Mouse (Mus musculus) liver, embryonic 14.5 days (tissue): ENCODE measurements at regions not wholly inside any gene's neighbourhood (a gene's known extent, or its start where the extent isn't known, plus 50 kb on each side); places are given as distances from the start of the nearest gene placed in this dataset.

Experiments used
- ATAC-seq: fragments of 200-750 bp; cut with Nextera tagmentation; 2 replicates; pipeline ENCODE4 v1.8.0; 2017; ENCODE audit warnings: moderate number of reproducible peaks, mild to moderate bottlenecking, moderate library complexity; ENCODE audit not compliant: insufficient read depth
- DNase-seq, 3 experiments: peaks; one replicate each; pipeline ENCODE4 v3.0.0-alpha.2; 2012 to 2013; ENCODE audit warnings: low read depth in 3 of 3, low spot score in 3 of 3
- H3K27ac ChIP-seq: fragments of 300-500 bp; sonication (generic); 2 replicates; pipeline ENCODE4 v1.5.1; 2014; ENCODE audit warnings: moderate library complexity, mild to moderate bottlenecking, control low read depth, inconsistent platforms
- H3K27me3 ChIP-seq: fragments of 300-500 bp; sonication (generic); 2 replicates; pipeline ENCODE4 v1.6.1; 2014; ENCODE audit warnings: mild to moderate bottlenecking, low read length, moderate library complexity; ENCODE audit not compliant: control insufficient read depth, insufficient read depth
- H3K36me3 ChIP-seq: fragments of 300-500 bp; sonication (generic); replicated peaks from 2 replicates; pipeline ENCODE4 v1.6.1; 2014; ENCODE audit warnings: low read depth; ENCODE audit not compliant: control insufficient read depth, insufficient read depth
- H3K4me1 ChIP-seq, 2 experiments: fragments of 200-500 bp in 1 of 2; fragments of 300-500 bp in 1 of 2; sonication (generic) in 1 of 2; replicated peaks; 2 replicates each; pipeline ENCODE4 v1.6.1; 2012 to 2014; ENCODE audit warnings: antibody characterized with exemption in 1 of 2, inconsistent platforms in 1 of 2, low read length in 1 of 2; ENCODE audit not compliant: control insufficient read depth in 2 of 2, insufficient read depth in 2 of 2
- H3K4me2 ChIP-seq: fragments of 300-500 bp; sonication (generic); 2 replicates; pipeline ENCODE4 v1.6.1; 2014; ENCODE audit warnings: low read depth, mild to moderate bottlenecking, control low read depth, moderate library complexity
- H3K4me3 ChIP-seq, 2 experiments: fragments of 200-500 bp in 1 of 2; fragments of 300-500 bp in 1 of 2; sonication (generic) in 1 of 2; 2 replicates each; pipeline ENCODE4 v1.5.1; 2012 to 2014; ENCODE audit warnings: low read depth in 2 of 2, low read length in 2 of 2, mild to moderate bottlenecking in 2 of 2, control low read depth in 1 of 2, inconsistent platforms in 1 of 2, moderate library complexity in 1 of 2; ENCODE audit not compliant: insufficient read depth in 1 of 2
- H3K9ac ChIP-seq: fragments of 300-500 bp; sonication (generic); replicated peaks from 2 replicates; pipeline ENCODE4 v1.6.1; 2014; ENCODE audit warnings: mild to moderate bottlenecking, control low read depth, moderate library complexity
- H3K9me3 ChIP-seq: fragments of 300-500 bp; sonication (generic); 2 replicates; pipeline ENCODE4 v1.6.1; 2016; ENCODE audit warnings: low read length, mixed read lengths; ENCODE audit not compliant: control insufficient read depth
- CTCF ChIP-seq: IDR thresholded peaks from 2 replicates; pipeline ENCODE4 v1.5.1; 2016; ENCODE audit warnings: antibody characterized with exemption, low read depth, control low read depth
- EP300 ChIP-seq: IDR thresholded peaks from 2 replicates; pipeline ENCODE4 v1.6.1; 2016; ENCODE audit warnings: antibody characterized with exemption, low read depth
- WGBS: fragments of 180-500 bp; shearing (Covaris S2); extraction: QIAGEN DNeasy Blood & Tissue Kit; methylation state at CpG from one replicate; pipeline ENCODE4 v1.1.7; 2014; ENCODE audit not compliant: insufficient replicate concordance; 5-methylcytosine and 5-hydroxymethylcytosine counted together

DNA sequence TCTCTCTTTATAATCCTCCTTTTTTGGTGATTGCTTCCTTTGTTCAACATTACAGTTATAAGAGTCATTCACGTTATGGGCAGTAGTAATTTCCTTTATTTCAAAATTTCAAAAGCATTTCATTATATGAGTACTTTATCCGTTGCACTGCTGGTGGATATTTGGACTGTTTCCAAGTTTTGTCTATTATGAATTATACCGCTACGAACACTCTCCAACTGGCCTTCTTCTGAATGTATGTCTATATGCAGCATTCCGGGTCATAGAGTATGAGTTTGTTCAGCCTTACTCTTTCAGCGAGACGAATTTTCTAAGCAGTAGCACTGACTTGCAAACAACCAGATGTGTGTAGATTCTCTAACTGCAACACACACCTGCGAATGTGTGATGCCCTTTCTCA is 57.8 kb downstream of the Dusp6 start:
- Histone ChIP-seq H3K36me3 (no peaks in the 10 kb centered on the region), H3K9me3 (no peaks in the 10 kb centered on the region), H3K4me3 (no peak overlapping the region), H3K27ac (no peak overlapping the region), H3K4me1 (no peaks in the 10 kb centered on the region), H3K9ac (no peak overlapping the region), H3K4me2 (no peak overlapping the region), H3K27me3 (no peaks in the 10 kb centered on the region)
- no peak for ATAC-seq
- 65% methylated on average over 8 of the region's 8 CpGs for WGBS
- DNase-seq, result no peak
- TF ChIP-seq CTCF (no peak), EP300 (no peak)

DNA sequence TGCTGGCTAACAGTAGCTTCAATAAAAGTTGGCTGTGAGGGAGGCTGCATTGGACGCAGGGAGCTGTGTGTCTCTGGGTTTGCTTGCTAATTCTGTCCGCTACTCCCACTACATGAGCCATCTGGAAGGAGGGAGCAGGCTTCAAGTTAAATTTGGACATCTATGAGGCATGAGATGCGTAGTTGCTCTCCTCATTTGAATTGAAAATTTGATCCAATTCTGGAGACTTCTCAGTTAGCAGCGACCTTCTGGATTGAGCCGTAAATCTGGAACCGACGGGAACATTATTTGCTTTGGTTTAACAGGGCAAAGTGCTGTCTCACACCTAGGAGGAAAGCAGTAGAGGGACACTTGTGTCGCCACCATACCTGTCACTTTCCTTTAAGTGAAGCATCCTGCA is 60.3 kb downstream of the Dusp6 start:
- H3K9me3 ChIP-seq, result no peaks in the 10 kb centered on the region
- H3K4me2 ChIP-seq, result no peak overlapping the region
- no peaks in the 10 kb centered on the region for H3K36me3 ChIP-seq
- H3K4me1 ChIP-seq, result no peaks in the 10 kb centered on the region
- ATAC-seq (no peak), DNase-seq (no peak)
- 60% methylated on average over 8 of the region's 8 CpGs for WGBS
- H3K27ac ChIP-seq, result no peak overlapping the region
- TF ChIP-seq EP300 (no peak), CTCF (no peak)
- no peaks in the 10 kb centered on the region for H3K27me3 ChIP-seq
- H3K9ac ChIP-seq, result no peak overlapping the region
- no peak overlapping the region for H3K4me3 ChIP-seq

DNA sequence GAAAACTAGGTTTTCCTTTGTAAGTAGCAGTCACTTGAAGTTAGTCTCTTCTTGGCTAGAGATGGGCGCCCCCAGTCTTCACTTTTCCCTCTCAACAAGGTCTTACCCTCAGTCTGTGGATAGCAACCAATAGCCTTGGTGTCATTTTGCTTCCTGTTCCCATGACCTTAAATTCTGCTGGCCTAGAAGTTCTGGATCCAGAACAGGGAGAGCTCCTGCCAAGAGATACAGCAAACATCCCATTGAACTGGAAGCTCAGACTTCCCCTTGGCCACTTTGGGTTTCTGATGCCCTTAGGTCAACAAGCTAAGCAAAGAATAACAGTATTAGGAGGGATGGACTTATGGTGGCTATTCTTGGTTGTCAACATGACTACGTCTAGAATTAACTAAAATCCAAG is 64.5 kb downstream of the Dusp6 start:
- no peak for ATAC-seq
- no peak for TF ChIP-seq CTCF
- no peak for TF ChIP-seq EP300
- Histone ChIP-seq H3K4me1 (no peaks in the 10 kb centered on the region), H3K9me3 (no peaks in the 10 kb centered on the region), H3K4me3 (no peak overlapping the region), H3K4me2 (no peak overlapping the region), H3K36me3 (no peaks in the 10 kb centered on the region), H3K27me3 (no peaks in the 10 kb centered on the region), H3K9ac (no peak overlapping the region), H3K27ac (no peak overlapping the region)
- 64% methylated on average over 2 of the region's 2 CpGs for WGBS
- DNase-seq, result no peak

DNA sequence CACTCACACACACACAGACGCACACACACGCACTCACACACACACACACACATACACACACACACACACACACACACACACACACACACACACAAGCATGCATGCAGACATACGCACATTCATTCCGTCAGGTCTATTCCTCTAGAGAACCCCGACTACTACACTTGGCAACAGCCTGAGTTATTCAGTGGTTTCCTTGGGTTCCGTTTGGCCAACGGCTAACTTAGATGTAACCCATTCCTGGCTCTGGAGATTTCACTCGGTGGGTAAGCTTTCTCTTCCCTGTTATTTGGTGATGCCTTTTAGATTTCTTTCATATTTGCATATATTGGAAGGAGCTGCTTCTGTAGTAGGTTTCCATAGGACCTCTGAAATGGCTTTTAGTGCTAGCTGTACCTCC is 65.5 kb downstream of the Dusp6 start:
- Histone ChIP-seq H3K4me3 (no peak overlapping the region), H3K9me3 (no peaks in the 10 kb centered on the region), H3K9ac (no peak overlapping the region), H3K4me1 (no peaks in the 10 kb centered on the region), H3K36me3 (no peaks in the 10 kb centered on the region), H3K27me3 (no peaks in the 10 kb centered on the region), H3K4me2 (no peak overlapping the region), H3K27ac (no peak overlapping the region)
- 83% methylated on average over 8 of the region's 8 CpGs for WGBS
- TF ChIP-seq CTCF (no peak), EP300 (no peak)
- ATAC-seq (no peak), DNase-seq (no peak)

DNA sequence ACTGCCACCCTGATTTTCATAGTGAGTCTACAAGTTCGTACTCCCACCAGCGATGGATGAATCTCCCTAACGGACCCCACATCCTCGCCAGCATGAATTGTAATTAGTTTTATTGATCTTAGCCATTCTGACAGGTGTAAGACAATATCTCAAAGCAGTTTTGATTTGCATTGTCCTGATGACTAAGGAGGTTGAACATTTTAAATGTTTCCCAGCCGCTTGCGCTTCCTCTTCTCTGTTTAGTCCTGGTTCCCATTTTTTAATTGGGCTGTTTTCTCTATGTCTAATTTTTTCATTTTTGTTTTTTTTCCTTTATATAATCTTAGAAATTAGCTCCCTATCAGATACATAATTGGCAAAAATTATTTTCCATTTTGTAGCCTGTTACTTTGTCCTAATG is 66.4 kb downstream of the Dusp6 start:
- H3K4me3 ChIP-seq, result no peak overlapping the region
- 72% methylated on average over 6 of the region's 6 CpGs for WGBS
- DNase-seq (no peak), ATAC-seq (no peak)
- H3K9me3 ChIP-seq, result no peaks in the 10 kb centered on the region
- no peak overlapping the region for H3K4me2 ChIP-seq
- H3K36me3 ChIP-seq, result no peaks in the 10 kb centered on the region
- TF ChIP-seq EP300, result no peak
- TF ChIP-seq CTCF, result no peak
- H3K27me3 ChIP-seq, result no peaks in the 10 kb centered on the region
- no peaks in the 10 kb centered on the region for H3K4me1 ChIP-seq
- H3K9ac ChIP-seq, result no peak overlapping the region
- H3K27ac ChIP-seq, result no peak overlapping the region
